Mouse (Mus musculus) testis, adult 10 weeks (tissue): ENCODE results near the gene Ankrd34b. TPM values are rescaled to one million over a fixed set of nuclear protein-coding genes. Genes with fewer than 3 reads are reported as not detected.

ENCODE experiments used
- polyA plus RNA-seq: library from polyadenylated mRNA; stranded (reverse); fragments of 350-450 nt; fragmentation: Illumina TruSeq; extraction: RNeasy Lipid Tissue Mini Kit (QIAGEN cat#74804); gene quantifications from one replicate; pipeline ENCODE4 v1.2.3, GENCODE M21; 2014; ENCODE audit warnings: low read depth, low replicate concordance

The Ankrd34b gene
- polyA plus RNA-seq: 0.08 TPM

DNA sequence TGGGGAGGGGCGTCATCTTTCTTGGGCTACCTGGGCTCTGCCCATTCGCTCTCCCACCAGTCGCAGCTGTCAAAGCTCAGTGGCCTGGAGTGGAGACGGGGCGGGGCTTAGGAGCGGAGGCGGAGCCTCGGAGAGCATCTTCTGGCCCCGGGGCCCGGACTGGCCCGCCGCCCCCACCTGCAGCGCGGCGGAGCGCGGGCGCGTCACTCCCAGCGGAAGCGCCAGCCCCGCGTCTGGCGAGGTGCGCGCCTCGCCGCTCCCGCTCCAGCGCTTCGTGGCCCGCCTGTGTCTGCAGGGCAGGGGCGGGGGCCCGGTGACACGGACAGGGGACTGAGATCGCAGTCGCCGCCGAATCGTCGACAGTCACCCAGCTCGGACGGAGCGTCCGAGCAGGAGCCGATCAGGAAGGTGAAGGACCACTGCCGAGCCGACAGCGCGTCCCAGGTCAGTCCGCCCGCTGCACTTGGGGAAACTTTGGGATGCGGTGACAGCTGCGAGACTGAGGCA, at the start of gene Ankrd34b:
Gene Ankrd34b, plus strand, starts transcription at position 139 of the 507 bp plus-strand sequence.

DNA sequence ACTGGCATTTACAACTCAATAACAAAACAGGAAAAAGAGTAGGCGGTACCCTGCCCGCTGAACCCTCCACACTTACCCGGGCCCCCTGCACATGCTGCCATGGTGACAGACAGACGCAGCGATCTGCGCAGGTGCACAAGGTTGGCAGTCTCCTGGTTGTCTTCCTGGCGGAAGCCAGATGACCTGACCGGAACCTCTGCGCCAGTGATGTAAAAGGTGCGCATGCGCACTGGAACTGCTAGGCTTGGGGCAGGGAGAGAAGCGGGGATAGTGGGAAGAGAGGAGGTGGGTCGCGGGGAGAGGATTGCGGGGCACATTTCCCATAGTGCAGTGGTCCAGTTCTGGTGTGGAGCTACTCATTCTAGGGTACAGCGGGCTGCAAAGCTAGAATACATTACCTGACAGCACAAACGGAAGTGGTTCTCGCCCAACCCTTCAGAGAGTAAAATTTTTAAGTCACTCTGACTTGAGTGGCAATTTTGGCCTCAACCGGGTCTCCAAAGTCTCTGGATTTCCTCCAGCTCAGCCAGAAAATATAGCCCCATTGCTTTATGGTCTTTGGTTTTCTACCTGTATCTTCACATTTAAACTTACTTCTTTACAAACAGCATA, 58.3 kb downstream of the Ankrd34b start, which contains the start of gene Fam151b:
Gene Fam151b, minus strand, starts transcription at position 164 of the 612 bp plus-strand sequence.

Other genes with a start within 250 kb of the Ankrd34b start
- not detected for gene Gm20379, start 119.9 kb upstream of the Ankrd34b start, polyA plus RNA-seq
- 5.8 TPM for gene Dhfr, start 71.2 kb upstream of the Ankrd34b start, polyA plus RNA-seq
- 49.7 TPM for gene Msh3, start 70.9 kb upstream of the Ankrd34b start, polyA plus RNA-seq
- gene Fam151b, start 58.1 kb downstream of the Ankrd34b start, polyA plus RNA-seq: 13.8 TPM
- gene Zfyve16, start 105.0 kb downstream of the Ankrd34b start, polyA plus RNA-seq: 29.0 TPM
- 1,812 TPM for gene Spz1, start 150.3 kb downstream of the Ankrd34b start, polyA plus RNA-seq
- 9.9 TPM for gene Serinc5, start 185.2 kb downstream of the Ankrd34b start, polyA plus RNA-seq